Mouse (Mus musculus) left cerebral cortex, postnatal 14 days (tissue): ENCODE data around the gene Map3k7. TPM values are rescaled to one million over a fixed set of nuclear protein-coding genes. Genes with fewer than 3 reads are reported as not detected.
A peak's percentile ranks its signal among the peaks of the same experiment; 100 is the strongest.

Source experiments
- DNase-seq, 2 experiments: peaks; one replicate each; pipeline ENCODE4 v3.0.0; 2021 to 2022; ENCODE audit warnings: low spot score in 2 of 2, mixed read lengths in 1 of 2
- intact Hi-C: fragments of 180-260 bp; cut with DNase I; formaldehyde crosslinking; loops from one replicate; pipeline ENCODE4 v1.15.1; 2025
- total RNA-seq, 2 experiments: library from RNA; stranded (reverse); gene quantifications; 2 replicates each; pipeline ENCODE4 v1.2.3; 2021

The Map3k7 gene
- total RNA-seq, 2 experiments from 2014 or later = 44.4 to 52.2 TPM

- intact Hi-C loops = loop anchor here (10.0 kb wide), 5 partner anchors 192 to 612 kb away; no protein-coding TSS in a partner anchor
- no peak for DNase-seq
These were observed 89.3 kb downstream of the Map3k7 start for GRCm38 (mm10) chr4:32053171-32053570.

GRCm38 (mm10) chr4:32055151-32056052 is 91.5 kb downstream of the Map3k7 start:
- DNase-seq = peak; percentile 87 to 94
- intact Hi-C loops = loop anchor here (2.0 to 10.0 kb wide), 6 partner anchors 189 to 609 kb away; no protein-coding TSS in a partner anchor

GRCm38 (mm10) chr4:32056441-32056840 is 92.5 kb downstream of the Map3k7 start:
- DNase-seq = no peak
- intact Hi-C loops = loop anchor here (2.0 to 10.0 kb wide), 6 partner anchors 188 to 608 kb away; no protein-coding TSS in a partner anchor

- peak in 1 of 2 experiments; percentile 40 for DNase-seq
- intact Hi-C loops = loop anchor here (2.0 to 10.0 kb wide), 6 partner anchors 188 to 608 kb away; no protein-coding TSS in a partner anchor
These were observed 93.2 kb downstream of the Map3k7 start for GRCm38 (mm10) chr4:32057102-32057501.

GRCm38 (mm10) chr4:32060686-32061085 is 96.8 kb downstream of the Map3k7 start:
- DNase-seq = peak in 1 of 2 experiments; percentile 31
- intact Hi-C loops = no loop called here

- intact Hi-C loops = no loop called here
- no peak for DNase-seq
These were observed 98.6 kb downstream of the Map3k7 start for GRCm38 (mm10) chr4:32062381-32063059.

- no peak for DNase-seq
- intact Hi-C loops = no loop called here
These were observed 99.4 kb downstream of the Map3k7 start for GRCm38 (mm10) chr4:32063291-32063690.
